Mouse (Mus musculus): ENCODE data around the gene Ifit1bl2. TPM values are rescaled to one million over a fixed set of nuclear protein-coding genes. Genes with fewer than 3 reads are reported as not detected.

Ifit1bl2 gene
- 0.35 and 0.42 TPM in 2 replicates for polyA plus RNA-seq (2012; rRNA removed)

- Histone ChIP-seq H3K36me3 (ENCODE audit: control insufficient read depth, insufficient read depth, low read length) (no peaks in the 10 kb centered on the region), H3K4me1 (ENCODE audit: control insufficient read depth, insufficient read depth, low read length) (no peaks in the 10 kb centered on the region; the same call in 1 of the 2 replicates), H3K27me3 (replicated peaks; ENCODE audit: control insufficient read depth, insufficient read depth, low read length) (no peaks in the 10 kb centered on the region), H3K4me3 (ENCODE audit: insufficient read depth, low read depth, low read length) (peak within 1 kb of the TSS; percentile 64), H3K27ac (ENCODE audit: insufficient read depth, low read depth, low read length) (peak within 1 kb of the TSS; percentile 78)
- TF ChIP-seq CTCF (conservative IDR thresholded peaks at IDR 0.05; ENCODE audit: insufficient read depth, insufficient read length, low read depth, low read length) (no peak), POLR2A (IDR thresholded peaks at IDR 0.05; ENCODE audit: low read depth, low read length) (no peak)
- DNase-seq = peak; percentile 61
- WGBS = 20% methylated on average over 4 of the region's 4 CpGs
Measured at GRCm38 (mm10) chr19:34640623-34641022, at the start of gene Ifit1bl2, which contains the start of gene Ifit1. TSS of gene Ifit1bl2 (minus strand) at chr19:34640743. TSS of gene Ifit1 (plus strand) at chr19:34640871.

- Histone ChIP-seq H3K4me3 (ENCODE audit: insufficient read depth, low read depth, low read length) (no peak overlapping the region), H3K4me1 (ENCODE audit: control insufficient read depth, insufficient read depth, low read length) (no peaks in the 10 kb centered on the region), H3K27ac (ENCODE audit: insufficient read depth, low read depth, low read length) (no peak overlapping the region), H3K36me3 (ENCODE audit: control insufficient read depth, insufficient read depth, low read length) (no peaks in the 10 kb centered on the region; the same call in 1 of the 2 replicates), H3K27me3 (replicated peaks; ENCODE audit: control insufficient read depth, insufficient read depth, low read length) (no peaks in the 10 kb centered on the region; the same call in 1 of the 2 replicates)
- WGBS = 85% methylated on average over 1 of the region's 1 CpGs
- no peak for DNase-seq
- no peak for TF ChIP-seq POLR2A (IDR thresholded peaks at IDR 0.05; ENCODE audit: low read depth, low read length)
- TF ChIP-seq CTCF (conservative IDR thresholded peaks at IDR 0.05; ENCODE audit: insufficient read depth, insufficient read length, low read depth, low read length) = no peak
Measured at GRCm38 (mm10) chr19:34685530-34685929, 45.0 kb upstream of the Ifit1bl2 start.

- Histone ChIP-seq H3K27ac (ENCODE audit: insufficient read depth, low read depth, low read length) (no peak overlapping the region), H3K4me3 (ENCODE audit: insufficient read depth, low read depth, low read length) (no peak overlapping the region), H3K27me3 (replicated peaks; ENCODE audit: control insufficient read depth, insufficient read depth, low read length) (no peaks in the 10 kb centered on the region; the same call in 1 of the 2 replicates), H3K4me1 (ENCODE audit: control insufficient read depth, insufficient read depth, low read length) (no peaks in the 10 kb centered on the region; the same call in 1 of the 2 replicates), H3K36me3 (ENCODE audit: control insufficient read depth, insufficient read depth, low read length) (no peaks in the 10 kb centered on the region; the same call in 1 of the 2 replicates)
- peak; percentile 88 for TF ChIP-seq CTCF (conservative IDR thresholded peaks at IDR 0.05; ENCODE audit: insufficient read depth, insufficient read length, low read depth, low read length)
- no peak for TF ChIP-seq POLR2A (IDR thresholded peaks at IDR 0.05; ENCODE audit: low read depth, low read length)
- peak; percentile 68 for DNase-seq
- 53% methylated on average over 1 of the region's 1 CpGs for WGBS
Measured at GRCm38 (mm10) chr19:34684857-34685256, 44.3 kb upstream of the Ifit1bl2 start.

GRCm38 (mm10) chr19:34678428-34678827 lies 37.9 kb upstream of the Ifit1bl2 start:
- no peak overlapping the region for H3K27ac ChIP-seq (ENCODE audit: insufficient read depth, low read depth, low read length)
- H3K4me1 ChIP-seq (ENCODE audit: control insufficient read depth, insufficient read depth, low read length) = no peaks in the 10 kb centered on the region; the same call in 1 of the 2 replicates
- no peaks in the 10 kb centered on the region; the same call in 1 of the 2 replicates for H3K36me3 ChIP-seq (ENCODE audit: control insufficient read depth, insufficient read depth, low read length)
- no peak overlapping the region for H3K4me3 ChIP-seq (ENCODE audit: insufficient read depth, low read depth, low read length)
- DNase-seq = no peak
- 93% methylated on average over 4 of the region's 4 CpGs for WGBS
- H3K27me3 ChIP-seq (replicated peaks; ENCODE audit: control insufficient read depth, insufficient read depth, low read length) = no peaks in the 10 kb centered on the region; the same call in 1 of the 2 replicates
- TF ChIP-seq CTCF (conservative IDR thresholded peaks at IDR 0.05; ENCODE audit: insufficient read depth, insufficient read length, low read depth, low read length) = no peak
- no peak for TF ChIP-seq POLR2A (IDR thresholded peaks at IDR 0.05; ENCODE audit: low read depth, low read length)

GRCm38 (mm10) chr19:34673476-34673875 lies 32.9 kb upstream of the Ifit1bl2 start:
- TF ChIP-seq POLR2A (IDR thresholded peaks at IDR 0.05; ENCODE audit: low read depth, low read length) (no peak), CTCF (conservative IDR thresholded peaks at IDR 0.05; ENCODE audit: insufficient read depth, insufficient read length, low read depth, low read length) (no peak)
- H3K27ac ChIP-seq (ENCODE audit: insufficient read depth, low read depth, low read length) = no peak overlapping the region
- WGBS = 47% methylated on average over 7 of the region's 7 CpGs
- H3K27me3 ChIP-seq (replicated peaks; ENCODE audit: control insufficient read depth, insufficient read depth, low read length) = no peaks in the 10 kb centered on the region
- H3K36me3 ChIP-seq (ENCODE audit: control insufficient read depth, insufficient read depth, low read length) = peaks cover 1% of the 10 kb centered on the region; the same call in 1 of the 2 replicates
- no peak overlapping the region for H3K4me3 ChIP-seq (ENCODE audit: insufficient read depth, low read depth, low read length)
- no peaks in the 10 kb centered on the region for H3K4me1 ChIP-seq (ENCODE audit: control insufficient read depth, insufficient read depth, low read length)
- peak; percentile 70 for DNase-seq

GRCm38 (mm10) chr19:34666127-34666526 lies 25.6 kb upstream of the Ifit1bl2 start:
- Histone ChIP-seq H3K4me1 (ENCODE audit: control insufficient read depth, insufficient read depth, low read length) (0 out of 2 replicates have a peak, but pooled peaks cover 3% of the 10 kb centered on the region), H3K36me3 (ENCODE audit: control insufficient read depth, insufficient read depth, low read length) (no peaks in the 10 kb centered on the region; the same call in 1 of the 2 replicates), H3K27ac (ENCODE audit: insufficient read depth, low read depth, low read length) (no peak overlapping the region), H3K27me3 (replicated peaks; ENCODE audit: control insufficient read depth, insufficient read depth, low read length) (no peaks in the 10 kb centered on the region), H3K4me3 (ENCODE audit: insufficient read depth, low read depth, low read length) (no peak overlapping the region)
- 3% methylated on average over 5 of the region's 5 CpGs for WGBS
- TF ChIP-seq CTCF (conservative IDR thresholded peaks at IDR 0.05; ENCODE audit: insufficient read depth, insufficient read length, low read depth, low read length) = peak; percentile 96
- TF ChIP-seq POLR2A (IDR thresholded peaks at IDR 0.05; ENCODE audit: low read depth, low read length) = no peak
- DNase-seq = peak; percentile 74

GRCm38 (mm10) chr19:34662740-34663139 lies 22.2 kb upstream of the Ifit1bl2 start:
- whole genome bisulfite sequencing = 31% methylated on average over 5 of the region's 5 CpGs
- Histone ChIP-seq H3K4me3 (ENCODE audit: insufficient read depth, low read depth, low read length) (no peak overlapping the region), H3K4me1 (ENCODE audit: control insufficient read depth, insufficient read depth, low read length) (0 out of 2 replicates have a peak, but pooled peaks cover 3% of the 10 kb centered on the region), H3K27ac (ENCODE audit: insufficient read depth, low read depth, low read length) (no peak overlapping the region; the same call in 1 of the 2 replicates), H3K27me3 (replicated peaks; ENCODE audit: control insufficient read depth, insufficient read depth, low read length) (no peaks in the 10 kb centered on the region), H3K36me3 (ENCODE audit: control insufficient read depth, insufficient read depth, low read length) (no peaks in the 10 kb centered on the region)
- no peak for DNase-seq
- no peak for TF ChIP-seq CTCF (conservative IDR thresholded peaks at IDR 0.05; ENCODE audit: insufficient read depth, insufficient read length, low read depth, low read length)
- TF ChIP-seq POLR2A (IDR thresholded peaks at IDR 0.05; ENCODE audit: low read depth, low read length) = no peak
